Mouse (Mus musculus) E14TG2a.4 (cell line): ENCODE data around the gene Ak1.

Source experiments
- H3K27me3 ChIP-seq: 2 replicates; pipeline ENCODE4 v1.6.1; 2014; ENCODE audit warnings: low read length, control low read depth; ENCODE audit not compliant: insufficient read depth
- H3K36me3 ChIP-seq: 2 replicates; pipeline ENCODE4 v1.6.1; 2014; ENCODE audit warnings: low read length, control low read depth; ENCODE audit not compliant: insufficient read depth
- H3K4me1 ChIP-seq: replicated peaks from 2 replicates; pipeline ENCODE4 v1.6.1; 2014; ENCODE audit warnings: low read depth, low read length, control low read depth
- H3K4me3 ChIP-seq: replicated peaks from 2 replicates; pipeline ENCODE4 v1.5.1; 2014; ENCODE audit warnings: mild to moderate bottlenecking, low read length
- H3K9me3 ChIP-seq: 2 replicates; pipeline ENCODE4 v1.6.1; 2014; ENCODE audit warnings: low read length, control low read depth
- CTCF ChIP-seq: conservative IDR thresholded peaks from 2 replicates; pipeline ENCODE4 v1.5.1; 2014; ENCODE audit warnings: low read length
- NANOG ChIP-seq: IDR thresholded peaks from 2 replicates; pipeline ENCODE4 v1.6.1; 2014; ENCODE audit warnings: borderline replicate concordance, low read length, mixed read lengths
- POU5F1 ChIP-seq: IDR thresholded peaks from 2 replicates; pipeline ENCODE4 v1.6.1; 2014; ENCODE audit warnings: low read length, borderline replicate concordance

Ak1 gene

GRCm38 (mm10) chr2:32629276-32629976 lies 7.9 kb downstream of the Ak1 start:
- H3K9me3 ChIP-seq: no peaks in the 10 kb centered on the region
- H3K4me1 ChIP-seq: peaks cover 92% of the 10 kb centered on the region
- peak overlapping the region; percentile 78 for H3K4me3 ChIP-seq
- H3K36me3 ChIP-seq: peaks cover 40% of the 10 kb centered on the region
- TF ChIP-seq NANOG (no peak), CTCF (no peak), POU5F1 (no peak)
- H3K27me3 ChIP-seq: no peaks in the 10 kb centered on the region

DNA sequence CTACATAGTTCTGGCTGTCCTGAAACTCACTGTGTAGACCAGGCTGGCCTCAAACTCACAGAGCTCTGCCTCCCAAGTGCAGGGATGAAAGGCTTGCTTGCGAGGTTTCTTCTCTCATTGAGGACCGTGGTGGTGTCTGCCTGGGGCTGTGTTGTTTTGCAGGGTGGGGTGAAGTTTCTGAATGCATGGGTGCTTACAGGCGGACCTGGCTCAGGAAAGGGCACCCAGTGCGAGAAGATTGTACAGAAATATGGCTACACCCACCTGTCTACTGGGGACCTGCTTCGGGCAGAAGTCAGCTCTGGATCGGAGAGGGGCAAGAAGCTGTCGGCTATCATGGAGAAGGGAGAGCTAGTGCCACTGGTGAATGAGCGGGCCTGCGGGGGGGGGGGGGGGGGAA lies 8.5 kb downstream of the Ak1 start:
- TF ChIP-seq NANOG (no peak), POU5F1 (no peak), CTCF (no peak)
- Histone ChIP-seq H3K9me3 (no peaks in the 10 kb centered on the region), H3K36me3 (peaks cover 46% of the 10 kb centered on the region), H3K4me1 (peaks cover 85% of the 10 kb centered on the region), H3K4me3 (peak overlapping the region; percentile 78), H3K27me3 (no peaks in the 10 kb centered on the region)

- Histone ChIP-seq H3K9me3 (no peaks in the 10 kb centered on the region), H3K4me1 (peaks cover 75% of the 10 kb centered on the region), H3K36me3 (peaks cover 53% of the 10 kb centered on the region), H3K27me3 (no peaks in the 10 kb centered on the region), H3K4me3 (peak overlapping the region; percentile 78)
- TF ChIP-seq NANOG: no peak
- no peak for TF ChIP-seq CTCF
- TF ChIP-seq POU5F1: no peak
Measured at GRCm38 (mm10) chr2:32631046-32631445, 9.5 kb downstream of the Ak1 start.

DNA sequence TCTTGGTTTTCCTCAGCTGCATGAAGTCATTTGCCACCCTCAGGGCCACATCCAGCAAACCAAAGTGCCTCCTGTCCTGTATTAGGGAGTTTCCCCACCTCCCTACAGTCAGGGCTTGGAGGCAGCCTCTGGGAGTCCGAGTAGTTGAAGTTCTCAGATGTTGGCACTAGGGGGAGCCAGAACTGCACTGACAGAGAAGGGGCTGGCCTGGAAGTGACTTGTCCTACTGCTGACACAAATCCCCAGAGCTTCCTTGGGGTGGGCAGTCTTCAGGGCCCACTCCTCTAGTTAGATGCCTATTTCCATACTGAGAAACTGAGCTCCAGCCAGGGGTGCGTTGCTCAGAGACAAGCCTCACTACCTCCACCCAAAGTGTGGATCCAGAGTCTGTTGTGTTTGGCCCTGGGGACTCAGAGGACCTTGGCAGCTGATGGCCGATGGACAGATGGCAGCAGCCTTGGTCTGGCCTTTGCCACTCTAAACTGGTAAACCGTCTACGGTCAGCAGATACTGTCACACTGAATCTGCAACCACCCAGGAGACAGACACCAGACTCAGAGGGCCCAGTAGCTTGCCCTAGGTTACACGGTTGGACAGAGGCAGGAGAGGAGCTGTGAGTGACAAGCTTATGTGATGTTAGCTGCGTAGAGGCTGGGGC lies 10.3 kb downstream of the Ak1 start:
- Histone ChIP-seq H3K9me3 (no peaks in the 10 kb centered on the region), H3K4me1 (peaks cover 71% of the 10 kb centered on the region), H3K27me3 (no peaks in the 10 kb centered on the region), H3K36me3 (peaks cover 55% of the 10 kb centered on the region), H3K4me3 (0 out of 2 replicates have a peak overlapping the region, but pooled peaks have one; percentile 78)
- peak; percentile 79 for TF ChIP-seq CTCF
- TF ChIP-seq NANOG: no peak
- TF ChIP-seq POU5F1: no peak

GRCm38 (mm10) chr2:32633660-32634059 lies 12.1 kb downstream of the Ak1 start:
- Histone ChIP-seq H3K4me3 (no peak overlapping the region), H3K9me3 (no peaks in the 10 kb centered on the region), H3K36me3 (peaks cover 58% of the 10 kb centered on the region), H3K4me1 (peaks cover 66% of the 10 kb centered on the region), H3K27me3 (no peaks in the 10 kb centered on the region)
- TF ChIP-seq NANOG: no peak
- no peak for TF ChIP-seq CTCF
- no peak for TF ChIP-seq POU5F1

DNA sequence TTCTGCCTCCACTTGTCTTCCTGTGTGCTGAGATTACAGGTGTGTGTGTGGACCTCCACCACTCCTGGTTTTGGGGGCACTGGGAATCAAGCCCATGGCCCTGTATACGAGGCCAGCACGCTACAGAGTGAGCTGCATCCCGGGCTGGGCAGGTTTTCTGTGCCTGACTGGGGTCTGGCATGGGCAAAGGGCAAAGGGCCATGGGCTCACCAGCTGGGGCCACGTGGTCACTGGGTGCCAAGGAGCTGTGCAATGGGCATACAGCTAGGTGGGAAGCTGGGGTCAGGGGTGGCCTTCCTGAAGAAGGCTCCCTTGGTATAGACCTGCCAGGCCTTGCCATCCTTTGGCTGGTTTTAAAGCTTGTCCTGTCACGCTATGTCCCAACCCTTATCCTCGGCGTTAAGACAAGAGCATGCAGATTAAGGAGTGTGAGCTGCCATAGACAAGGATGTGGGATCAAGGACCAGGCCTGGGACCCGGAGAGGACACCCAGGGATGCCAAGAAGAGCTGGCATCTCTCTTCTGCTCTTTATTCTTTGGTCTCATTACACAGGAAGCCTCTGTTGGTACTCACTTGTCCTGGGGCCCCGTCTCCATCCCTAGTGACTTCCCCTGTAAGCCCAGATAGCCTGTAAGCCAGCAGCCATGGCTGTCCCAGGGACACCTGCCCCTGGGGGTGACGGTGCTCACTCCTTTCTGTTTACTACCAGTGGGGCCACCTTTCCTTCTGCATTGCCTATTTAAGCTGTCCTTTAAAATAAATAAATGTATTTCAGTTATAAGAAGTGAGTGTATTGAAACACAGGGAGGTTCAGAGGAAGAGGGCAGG lies 12.9 kb downstream of the Ak1 start:
- no peak overlapping the region for H3K4me3 ChIP-seq
- H3K36me3 ChIP-seq: peaks cover 58% of the 10 kb centered on the region
- no peak for TF ChIP-seq NANOG
- no peak for TF ChIP-seq CTCF
- TF ChIP-seq POU5F1: no peak
- no peaks in the 10 kb centered on the region for H3K27me3 ChIP-seq
- no peaks in the 10 kb centered on the region for H3K9me3 ChIP-seq
- peaks cover 58% of the 10 kb centered on the region for H3K4me1 ChIP-seq

- Histone ChIP-seq H3K9me3 (no peaks in the 10 kb centered on the region), H3K27me3 (no peaks in the 10 kb centered on the region), H3K4me3 (no peak overlapping the region), H3K36me3 (peaks cover 45% of the 10 kb centered on the region), H3K4me1 (peaks cover 44% of the 10 kb centered on the region)
- no peak for TF ChIP-seq NANOG
- TF ChIP-seq CTCF: no peak
- TF ChIP-seq POU5F1: no peak
Measured at GRCm38 (mm10) chr2:32636617-32637016, 15.1 kb downstream of the Ak1 start.

DNA sequence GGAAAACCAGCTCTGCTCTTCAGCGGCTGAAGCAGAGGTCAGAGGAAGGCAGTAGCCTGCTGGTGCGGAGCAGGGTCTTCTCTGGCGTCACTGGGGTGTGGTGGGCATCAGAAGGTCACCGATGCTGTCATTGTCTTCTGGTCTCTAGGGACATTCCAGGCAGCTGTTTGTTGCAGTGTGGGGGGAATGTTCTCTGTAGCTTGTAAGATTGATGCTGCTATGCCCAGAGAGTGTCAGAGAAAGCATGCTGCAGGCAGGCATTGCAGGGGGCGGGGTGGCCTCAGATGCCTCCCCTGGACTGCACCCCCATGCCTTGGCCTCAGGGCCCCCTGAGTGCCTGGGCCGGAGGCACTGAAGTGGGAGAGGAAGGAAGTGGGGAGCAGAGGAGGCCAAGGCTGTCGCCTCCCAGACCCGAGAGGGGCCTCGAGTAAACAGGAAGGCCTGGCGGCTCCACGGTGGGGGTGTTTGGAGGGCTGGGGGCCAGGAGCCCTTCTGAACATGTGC lies 16.3 kb downstream of the Ak1 start:
- Histone ChIP-seq H3K27me3 (no peaks in the 10 kb centered on the region), H3K4me3 (peak overlapping the region; percentile 63), H3K9me3 (no peaks in the 10 kb centered on the region), H3K4me1 (peaks cover 38% of the 10 kb centered on the region), H3K36me3 (peaks cover 34% of the 10 kb centered on the region)
- TF ChIP-seq POU5F1 (no peak), CTCF (no peak), NANOG (no peak)
